Mouse (Mus musculus) cerebellum, adult 2 months (tissue): ENCODE results near the gene Armh2.
A peak's percentile ranks its signal among the peaks of the same experiment; 100 is the strongest.

Source experiments
- CTCF ChIP-seq: fragments of 200-500 bp; IDR thresholded peaks from 2 replicates; pipeline ENCODE4 v1.5.1; 2011; ENCODE audit warnings: low read depth, mild to moderate bottlenecking, control low read depth, low read length, moderate library complexity, borderline replicate concordance; ENCODE audit not compliant: insufficient read depth
- POLR2A ChIP-seq: fragments of 200-500 bp; IDR thresholded peaks from 2 replicates; pipeline ENCODE4 v1.6.1; 2011; ENCODE audit warnings: low read length, control low read depth, borderline replicate concordance; ENCODE audit not compliant: insufficient read depth

GRCm38 (mm10) chr13:24786014-24786490 lies 45.0 kb downstream of the Armh2 start:
- no peak for TF ChIP-seq CTCF
- 0 out of 2 replicates have a peak, but pooled peaks have one; percentile 21 for TF ChIP-seq POLR2A
